Mouse (Mus musculus): ENCODE measurements around the gene Slc7a8. TPM values are rescaled to one million over a fixed set of nuclear protein-coding genes. Genes with fewer than 3 reads are reported as not detected.

The Slc7a8 gene
- 6.5 and 6.8 TPM in 2 replicates for polyA plus RNA-seq (2015; fragmentation: Nextera tagmentation; extraction: Ambion mirVana)

DNA sequence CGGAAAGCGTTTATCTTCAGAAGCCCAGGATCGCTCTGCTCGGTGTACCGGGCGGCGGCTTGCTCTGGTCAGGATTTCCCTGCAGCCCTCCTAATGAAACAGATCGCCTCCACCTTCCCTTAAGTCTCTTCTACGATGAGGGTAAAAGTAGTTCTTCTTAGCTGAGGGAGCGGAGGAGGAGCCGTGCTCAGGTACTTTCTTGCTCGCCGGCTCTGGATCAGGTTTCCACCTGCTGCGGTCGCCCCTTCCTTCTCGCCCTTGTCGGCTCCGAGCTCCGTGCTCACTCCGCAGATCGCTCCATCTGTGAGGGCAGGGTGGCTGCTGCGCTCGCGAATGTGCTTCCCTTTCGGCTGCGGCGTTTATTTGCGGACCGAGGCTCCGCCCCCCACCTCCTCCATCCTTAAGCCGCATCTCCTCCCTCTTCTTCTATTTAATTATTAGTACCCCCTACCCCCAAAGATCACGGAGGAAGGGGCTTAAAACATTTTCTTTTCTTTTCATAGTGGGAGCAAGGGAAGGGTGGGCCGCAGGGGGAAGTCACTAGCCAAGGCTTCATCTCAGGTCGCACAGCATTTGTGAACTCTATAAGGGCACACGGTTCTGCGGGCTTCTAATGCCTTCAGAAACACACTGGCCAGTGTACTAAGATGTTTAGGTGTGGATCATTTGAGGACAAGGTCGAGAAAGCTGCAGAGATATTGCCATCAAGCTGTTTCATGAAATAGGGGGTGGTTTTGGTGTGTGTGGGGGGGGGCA, at the start of gene Slc7a8:
Slc7a8 (minus strand) TSS at position 337 of the 756 bp plus-strand sequence.
- Histone ChIP-seq H3K4me2 (replicated peaks) (peak within 1 kb of the TSS; percentile 91), H3K9me3 (replicated peaks) (no peaks in the 10 kb centered on the region), H3K27ac (replicated peaks) (no peak within 1 kb of the TSS), H3K9ac (peak within 1 kb of the TSS; percentile 18; the same call in 1 of the 2 replicates), H3K36me3 (no peaks in the 10 kb centered on the region), H3K4me1 (peaks cover 10% of the 10 kb centered on the region; the same call in 1 of the 2 replicates), H3K4me3 (replicated peaks) (peak within 1 kb of the TSS; percentile 51), H3K27me3 (peaks cover 16% of the 10 kb centered on the region)
- 1% methylated on average over 37 of the region's 37 CpGs for WGBS
- no peak for ATAC-seq (ENCODE audit: insufficient number of reproducible peaks, low FRiP score, low TSS enrichment, low read depth)

DNA sequence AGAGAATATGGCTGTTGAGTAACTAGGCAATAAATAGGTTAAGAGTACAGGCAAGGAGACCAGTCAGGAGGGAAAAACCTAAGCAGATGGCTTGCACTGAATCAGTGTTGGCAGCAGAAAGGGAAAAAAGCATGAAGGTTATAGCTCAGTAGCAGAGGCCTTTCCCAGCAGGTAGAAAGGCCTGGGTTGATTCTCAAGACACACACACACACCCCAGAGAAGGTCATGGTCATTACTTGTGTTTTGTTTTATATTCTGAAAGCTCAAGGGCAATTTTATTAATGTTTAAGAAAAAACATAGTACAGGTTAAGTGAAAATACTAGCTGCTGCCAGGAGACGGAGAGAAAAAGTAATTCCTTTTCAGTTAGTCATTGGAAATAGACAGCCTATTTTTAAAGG, 42.0 kb upstream of the Slc7a8 start:
- 60% methylated on average over 1 of the region's 1 CpGs for WGBS
- no peak overlapping the region for H3K9ac ChIP-seq
- no peaks in the 10 kb centered on the region for H3K9me3 ChIP-seq (replicated peaks)
- no peak for ATAC-seq (ENCODE audit: insufficient number of reproducible peaks, low FRiP score, low TSS enrichment, low read depth)
- H3K36me3 ChIP-seq, result no peaks in the 10 kb centered on the region
- H3K4me1 ChIP-seq, result no peaks in the 10 kb centered on the region
- no peak overlapping the region for H3K27ac ChIP-seq (replicated peaks)
- no peaks in the 10 kb centered on the region for H3K27me3 ChIP-seq
- no peak overlapping the region for H3K4me2 ChIP-seq (replicated peaks)
- H3K4me3 ChIP-seq (replicated peaks), result no peak overlapping the region

DNA sequence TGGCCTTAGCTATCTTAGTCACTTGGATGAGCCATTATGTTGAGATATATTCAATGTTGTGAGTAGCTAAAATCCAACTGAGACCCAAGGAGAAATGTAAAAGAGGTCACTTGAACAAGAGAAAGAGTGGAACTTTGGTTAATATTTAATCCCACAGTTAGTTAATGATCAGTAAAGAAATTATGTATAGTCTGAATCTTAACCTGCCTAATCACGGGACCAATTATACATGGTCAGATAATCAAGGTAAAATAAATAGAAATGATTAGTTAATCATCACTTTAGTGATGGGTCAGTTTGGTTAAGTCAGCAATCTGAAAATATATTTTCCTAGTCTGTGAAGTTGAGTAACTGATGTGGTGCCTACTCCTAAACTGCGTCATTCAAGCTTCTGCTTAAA, 40.6 kb upstream of the Slc7a8 start:
- no peak overlapping the region for H3K4me3 ChIP-seq (replicated peaks)
- WGBS, result 83% methylated on average over 2 of the region's 2 CpGs
- no peak overlapping the region for H3K9ac ChIP-seq
- no peaks in the 10 kb centered on the region for H3K27me3 ChIP-seq
- H3K27ac ChIP-seq (replicated peaks), result no peak overlapping the region
- no peaks in the 10 kb centered on the region for H3K9me3 ChIP-seq (replicated peaks)
- no peak overlapping the region for H3K4me2 ChIP-seq (replicated peaks)
- no peaks in the 10 kb centered on the region for H3K36me3 ChIP-seq
- no peak for ATAC-seq (ENCODE audit: insufficient number of reproducible peaks, low FRiP score, low TSS enrichment, low read depth)
- no peaks in the 10 kb centered on the region for H3K4me1 ChIP-seq

DNA sequence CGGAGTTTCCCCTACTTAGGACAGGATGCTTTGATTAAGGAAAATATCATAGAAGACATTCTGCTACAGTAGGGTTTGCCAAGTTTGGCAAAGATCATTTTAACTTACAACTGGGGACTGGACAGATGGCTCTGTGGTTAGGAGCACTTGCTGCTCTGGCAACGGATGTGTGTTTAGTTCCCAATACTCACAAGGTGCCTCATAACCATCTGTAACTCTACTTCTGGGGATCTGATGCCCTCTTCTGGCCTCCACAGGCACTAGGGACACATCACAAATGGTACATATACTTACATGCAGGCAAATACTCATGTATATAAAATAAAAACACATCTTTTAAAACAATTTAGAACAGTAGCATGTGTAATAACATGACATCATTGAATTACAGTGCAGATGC, 36.0 kb upstream of the Slc7a8 start:
- no peak overlapping the region for H3K4me3 ChIP-seq (replicated peaks)
- no peaks in the 10 kb centered on the region for H3K27me3 ChIP-seq
- H3K4me1 ChIP-seq, result no peaks in the 10 kb centered on the region
- no peak overlapping the region for H3K4me2 ChIP-seq (replicated peaks)
- H3K9ac ChIP-seq, result no peak overlapping the region
- no peaks in the 10 kb centered on the region for H3K9me3 ChIP-seq (replicated peaks)
- no peak overlapping the region for H3K27ac ChIP-seq (replicated peaks)
- 38% methylated on average over 2 of the region's 2 CpGs for WGBS
- ATAC-seq (ENCODE audit: insufficient number of reproducible peaks, low FRiP score, low TSS enrichment, low read depth), result no peak
- H3K36me3 ChIP-seq, result no peaks in the 10 kb centered on the region

DNA sequence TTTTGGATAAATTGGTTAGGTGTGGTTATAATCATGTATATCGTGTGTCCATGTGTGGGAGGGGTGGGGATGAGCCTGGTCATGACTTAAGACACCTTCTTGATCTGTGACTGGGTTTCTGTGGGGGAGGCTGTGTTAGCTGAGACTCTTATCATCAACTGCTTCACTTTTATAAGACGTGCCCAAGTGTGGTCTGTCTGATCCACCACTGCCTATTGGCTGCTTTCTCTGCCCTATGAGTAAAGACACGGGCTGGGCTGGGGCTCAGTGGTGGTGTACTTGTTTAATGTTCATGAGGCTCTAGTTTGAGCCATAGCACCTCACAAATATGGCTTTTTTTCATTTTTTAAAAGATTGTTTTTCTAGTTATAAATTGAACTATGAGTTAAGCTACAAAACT, 34.0 kb upstream of the Slc7a8 start:
- ATAC-seq (ENCODE audit: insufficient number of reproducible peaks, low FRiP score, low TSS enrichment, low read depth), result no peak
- Histone ChIP-seq H3K27me3 (no peaks in the 10 kb centered on the region), H3K4me2 (replicated peaks) (no peak overlapping the region), H3K4me3 (replicated peaks) (no peak overlapping the region), H3K9ac (no peak overlapping the region), H3K27ac (replicated peaks) (no peak overlapping the region), H3K9me3 (replicated peaks) (no peaks in the 10 kb centered on the region), H3K36me3 (no peaks in the 10 kb centered on the region), H3K4me1 (no peaks in the 10 kb centered on the region)
- WGBS, result 41% methylated on average over 3 of the region's 3 CpGs

DNA sequence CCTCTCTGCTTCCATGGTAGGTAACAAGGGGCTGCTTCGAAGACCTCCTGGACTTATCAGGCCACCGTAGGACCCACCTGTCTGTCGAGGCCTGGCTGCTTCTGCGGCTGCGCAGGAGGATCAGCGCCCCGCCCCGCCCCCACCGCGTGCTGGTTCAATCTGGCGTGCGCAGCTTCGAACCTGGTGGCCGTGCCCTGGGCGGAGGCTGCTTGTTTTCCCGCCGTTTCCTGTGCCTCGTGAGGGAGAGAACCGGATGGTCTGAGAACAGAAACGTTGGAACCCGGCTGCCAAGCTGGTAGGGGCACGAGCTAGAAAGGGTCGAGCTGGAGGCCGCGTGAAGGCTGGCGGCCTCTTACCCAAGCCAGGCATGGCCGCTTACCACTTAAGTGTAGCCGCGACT, 32.2 kb upstream of the Slc7a8 start, which contains the start of gene Rnf212b:
Rnf212b (plus strand) TSS at position 151 of the 400 bp plus-strand sequence.
- ATAC-seq (ENCODE audit: insufficient number of reproducible peaks, low FRiP score, low TSS enrichment, low read depth), result no peak

DNA sequence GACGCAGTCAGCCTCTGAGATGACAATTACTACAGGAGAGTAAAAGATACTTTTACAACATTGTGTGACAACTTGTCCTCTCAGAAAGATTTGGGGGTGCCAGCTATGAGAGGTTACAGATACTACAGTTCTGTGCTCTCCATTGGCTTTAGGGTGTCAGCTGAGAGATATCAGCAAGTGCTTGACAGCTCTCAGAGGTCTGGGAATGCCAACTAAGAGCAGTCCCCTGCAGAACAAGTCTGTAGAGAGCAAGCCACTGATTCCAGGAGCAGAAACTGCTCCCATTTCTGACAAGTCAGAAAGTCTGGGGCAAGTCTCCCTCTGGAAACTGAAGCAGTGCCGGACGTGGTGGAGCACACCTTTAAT, 27.9 kb upstream of the Slc7a8 start:
- Histone ChIP-seq H3K4me3 (replicated peaks) (no peak overlapping the region), H3K27ac (replicated peaks) (no peak overlapping the region), H3K27me3 (no peaks in the 10 kb centered on the region), H3K4me2 (replicated peaks) (no peak overlapping the region), H3K4me1 (no peaks in the 10 kb centered on the region), H3K36me3 (no peaks in the 10 kb centered on the region), H3K9me3 (replicated peaks) (no peaks in the 10 kb centered on the region), H3K9ac (no peak overlapping the region)
- ATAC-seq (ENCODE audit: insufficient number of reproducible peaks, low FRiP score, low TSS enrichment, low read depth), result no peak
- 90% methylated on average over 3 of the region's 3 CpGs for WGBS

More for the DNA sequence above, 32.2 kb upstream of the Slc7a8 start, which contains the start of gene Rnf212b:
- Histone ChIP-seq H3K27ac (replicated peaks) (no peak within 1 kb of the TSS), H3K36me3 (no peaks in the 10 kb centered on the region), H3K4me1 (no peaks in the 10 kb centered on the region), H3K4me3 (replicated peaks) (no peak within 1 kb of the TSS), H3K27me3 (no peaks in the 10 kb centered on the region), H3K4me2 (replicated peaks) (no peak within 1 kb of the TSS), H3K9ac (no peak within 1 kb of the TSS), H3K9me3 (replicated peaks) (no peaks in the 10 kb centered on the region)
- 85% methylated on average over 29 of the region's 29 CpGs for WGBS

DNA sequence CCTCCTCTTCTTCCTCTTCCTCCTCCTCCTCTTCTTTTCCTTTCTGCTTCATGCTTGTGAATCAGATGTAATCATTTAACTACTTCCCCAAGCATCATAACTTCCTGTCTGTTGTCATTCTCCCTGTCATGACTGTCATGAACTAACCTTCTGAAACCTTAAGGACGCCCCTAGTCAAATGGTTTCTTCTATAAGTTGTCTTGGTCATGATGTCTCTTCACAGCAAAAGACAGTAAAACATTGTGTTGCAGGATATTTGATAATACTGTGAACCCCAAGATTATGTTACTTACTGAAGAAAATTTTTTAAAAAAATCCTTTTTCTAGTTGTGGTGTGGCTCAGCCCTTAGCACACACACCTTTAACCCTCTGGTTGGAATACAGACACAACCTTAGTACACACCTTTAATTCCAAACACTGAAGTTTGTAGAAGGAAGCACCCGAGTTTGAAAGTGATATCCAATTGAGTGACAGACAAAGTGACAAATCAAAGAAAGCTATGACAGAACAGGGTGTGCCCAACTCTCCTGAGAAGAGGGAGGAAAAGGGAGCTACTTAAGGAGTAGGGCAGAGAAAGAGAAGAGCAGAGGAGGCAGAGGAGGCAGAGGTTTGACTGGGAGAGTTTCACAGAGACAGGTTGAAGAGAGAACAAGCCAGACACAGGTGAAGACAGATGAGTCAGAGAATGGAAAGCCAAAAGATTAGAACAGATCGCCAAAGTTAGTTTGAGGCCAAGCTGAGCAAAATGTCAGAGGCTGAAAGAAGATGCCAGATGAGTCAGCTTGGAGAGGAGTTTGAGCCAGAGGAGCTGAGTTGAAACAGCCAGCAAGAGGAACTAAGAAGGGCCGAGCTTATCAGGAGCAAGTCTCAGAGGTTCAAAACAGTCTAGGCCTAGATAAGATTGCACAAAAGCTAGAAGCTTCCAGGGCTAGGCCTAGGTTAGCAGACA, 27.2 kb upstream of the Slc7a8 start:
- H3K9ac ChIP-seq, result no peak overlapping the region
- 70% methylated on average over 4 of the region's 4 CpGs for WGBS

DNA sequence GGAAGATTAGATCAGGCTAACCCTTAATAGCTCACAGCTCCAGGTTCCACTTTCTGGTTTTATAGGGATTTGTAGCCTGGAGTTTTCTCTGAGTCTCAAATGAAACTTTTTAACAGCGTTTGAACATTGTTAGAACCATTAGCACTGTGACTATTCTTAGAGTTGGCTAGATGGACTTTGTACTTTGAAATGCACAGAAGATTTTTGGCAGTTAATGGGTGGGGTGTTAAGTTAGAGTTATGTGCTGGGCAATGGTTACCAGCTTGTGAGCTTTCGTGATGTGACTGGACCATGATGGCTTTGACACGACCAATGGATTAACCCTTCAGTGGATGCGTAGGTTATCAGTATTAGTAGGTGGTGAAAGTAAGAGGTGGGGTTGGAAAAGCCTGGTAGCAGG, 24.4 kb upstream of the Slc7a8 start:
- no peaks in the 10 kb centered on the region for H3K27me3 ChIP-seq
- no peak overlapping the region for H3K9ac ChIP-seq
- H3K4me2 ChIP-seq (replicated peaks), result no peak overlapping the region
- no peak for ATAC-seq (ENCODE audit: insufficient number of reproducible peaks, low FRiP score, low TSS enrichment, low read depth)
- H3K4me1 ChIP-seq, result no peaks in the 10 kb centered on the region
- 79% methylated on average over 4 of the region's 4 CpGs for WGBS
- no peaks in the 10 kb centered on the region for H3K9me3 ChIP-seq (replicated peaks)
- H3K4me3 ChIP-seq (replicated peaks), result no peak overlapping the region
- no peak overlapping the region for H3K27ac ChIP-seq (replicated peaks)
- H3K36me3 ChIP-seq, result no peaks in the 10 kb centered on the region

More for the DNA sequence above, 27.2 kb upstream of the Slc7a8 start:
- H3K4me3 ChIP-seq (replicated peaks), result no peak overlapping the region
- H3K27me3 ChIP-seq, result no peaks in the 10 kb centered on the region
- no peak overlapping the region for H3K27ac ChIP-seq (replicated peaks)
- H3K9me3 ChIP-seq (replicated peaks), result no peaks in the 10 kb centered on the region
- H3K36me3 ChIP-seq, result no peaks in the 10 kb centered on the region
- no peak for ATAC-seq (ENCODE audit: insufficient number of reproducible peaks, low FRiP score, low TSS enrichment, low read depth)
- no peaks in the 10 kb centered on the region for H3K4me1 ChIP-seq
- no peak overlapping the region for H3K4me2 ChIP-seq (replicated peaks)

DNA sequence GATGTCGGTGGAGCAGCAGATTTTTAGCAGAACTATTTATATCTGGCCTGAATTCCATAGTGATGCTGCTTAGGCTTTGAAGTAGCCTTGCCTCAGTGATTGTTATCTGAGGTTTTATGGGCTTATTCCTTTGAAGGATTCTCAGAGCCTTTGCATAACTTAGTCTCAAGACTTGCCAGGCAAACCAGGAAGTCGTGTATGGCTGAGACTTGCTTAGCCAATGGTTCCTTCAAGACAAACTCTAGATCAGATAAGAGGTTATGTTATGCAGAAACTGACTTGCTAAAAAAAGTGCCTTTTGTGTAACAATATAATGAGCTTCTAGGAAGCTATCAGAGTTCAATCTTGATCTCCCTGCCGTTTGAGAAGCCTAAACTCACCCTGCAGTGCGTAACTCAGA, 20.7 kb upstream of the Slc7a8 start:
- no peak overlapping the region for H3K4me2 ChIP-seq (replicated peaks)
- no peak overlapping the region for H3K27ac ChIP-seq (replicated peaks)
- H3K9ac ChIP-seq, result no peak overlapping the region
- H3K4me3 ChIP-seq (replicated peaks), result no peak overlapping the region
- H3K36me3 ChIP-seq, result no peaks in the 10 kb centered on the region
- H3K4me1 ChIP-seq, result no peaks in the 10 kb centered on the region
- no peaks in the 10 kb centered on the region for H3K9me3 ChIP-seq (replicated peaks)
- H3K27me3 ChIP-seq, result no peaks in the 10 kb centered on the region
- WGBS, result 61% methylated on average over 4 of the region's 4 CpGs
- ATAC-seq (ENCODE audit: insufficient number of reproducible peaks, low FRiP score, low TSS enrichment, low read depth), result no peak

DNA sequence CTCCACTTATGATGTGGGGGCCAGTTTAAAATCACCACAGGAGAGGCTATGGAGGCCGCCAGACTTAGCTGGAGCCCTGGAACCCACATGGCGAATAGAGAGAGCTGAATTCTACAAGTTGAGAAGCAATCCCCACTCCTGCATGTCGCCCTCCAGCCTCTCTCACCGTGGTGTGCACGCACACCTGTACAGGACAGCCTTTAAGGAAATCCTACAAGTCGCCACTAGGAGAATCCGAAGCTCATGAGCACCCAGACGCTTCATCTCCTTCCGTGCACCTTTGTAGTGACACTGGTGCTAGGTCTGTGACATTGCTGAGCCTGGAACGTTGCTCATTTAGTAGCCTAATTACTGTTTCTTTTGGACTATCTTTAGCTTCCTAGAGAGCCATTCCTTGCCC, 17.9 kb upstream of the Slc7a8 start:
- Histone ChIP-seq H3K36me3 (no peaks in the 10 kb centered on the region), H3K4me1 (no peaks in the 10 kb centered on the region), H3K4me3 (replicated peaks) (no peak overlapping the region), H3K27me3 (no peaks in the 10 kb centered on the region), H3K27ac (replicated peaks) (no peak overlapping the region), H3K9ac (no peak overlapping the region), H3K9me3 (replicated peaks) (no peaks in the 10 kb centered on the region), H3K4me2 (replicated peaks) (no peak overlapping the region)
- no peak for ATAC-seq (ENCODE audit: insufficient number of reproducible peaks, low FRiP score, low TSS enrichment, low read depth)
- 42% methylated on average over 10 of the region's 10 CpGs for WGBS
